Mouse (Mus musculus) fat pad, adult 2 months (tissue): Measurements from ENCODE around the gene Kif26b.

Source experiments
- DNase-seq: peaks from one replicate; pipeline ENCODE4 v3.0.0-alpha.2; 2011; ENCODE audit warnings: low read depth, low spot score; ENCODE audit errors: extremely low read depth

The Kif26b gene

GRCm38 (mm10) chr1:178590229-178591171 lies 61.6 kb downstream of the Kif26b start:
- no peak for DNase-seq

DNA sequence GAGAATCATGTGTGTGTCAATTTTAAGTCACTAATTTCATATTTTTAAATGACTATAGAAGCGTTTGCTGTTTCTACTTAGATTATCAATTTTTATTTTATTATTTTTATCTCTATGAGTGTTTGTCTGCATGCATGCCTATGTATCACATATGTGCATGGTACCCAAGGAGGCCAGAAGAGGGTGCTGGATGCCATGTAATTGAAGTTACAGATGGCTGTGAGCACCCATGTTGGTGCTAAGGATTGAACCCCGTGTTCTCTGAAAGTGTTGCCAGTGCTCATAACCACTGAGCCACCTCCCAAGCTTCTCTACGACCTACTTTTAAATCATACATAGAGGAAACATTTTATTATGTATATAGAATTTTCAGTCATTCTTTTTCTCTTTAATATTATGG lies 68.2 kb downstream of the Kif26b start:
- no peak for DNase-seq

GRCm38 (mm10) chr1:178597757-178598156 lies 68.8 kb downstream of the Kif26b start:
- DNase-seq: no peak

DNA sequence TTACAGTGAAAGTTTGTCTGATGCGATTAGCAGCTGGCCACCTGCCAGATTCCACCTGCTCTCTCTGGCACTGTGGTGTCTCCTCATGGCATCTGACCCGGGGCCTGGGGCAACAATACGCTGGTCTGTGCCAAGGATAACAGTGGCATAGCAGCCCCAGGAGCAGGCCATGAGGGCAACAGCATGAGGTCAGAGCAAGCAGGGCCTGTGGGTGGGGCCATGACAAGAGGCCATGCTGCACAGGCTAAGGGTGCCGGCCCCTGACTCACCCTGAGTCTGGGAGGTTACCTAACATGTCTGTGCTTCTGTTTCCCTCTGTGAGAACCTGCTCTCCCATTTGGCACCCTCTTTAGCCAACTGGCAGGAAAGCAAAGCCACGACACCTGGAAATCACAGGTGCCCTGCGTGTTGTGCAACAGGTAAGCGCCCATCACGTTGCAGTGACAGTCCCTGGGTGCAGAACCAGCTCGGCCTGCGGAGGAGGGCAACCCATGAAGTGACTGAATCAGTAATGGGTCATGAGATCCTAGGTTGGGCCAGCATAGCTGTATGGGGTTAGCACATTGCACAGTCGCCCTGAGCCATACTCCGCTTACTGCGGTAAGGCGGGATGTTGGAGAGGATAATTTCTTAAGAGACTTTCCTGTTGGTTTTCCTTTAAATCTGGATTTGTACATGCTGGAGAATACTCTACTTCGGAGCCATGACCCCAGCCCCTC lies 72.1 kb downstream of the Kif26b start:
- peak; percentile 89 for DNase-seq

DNA sequence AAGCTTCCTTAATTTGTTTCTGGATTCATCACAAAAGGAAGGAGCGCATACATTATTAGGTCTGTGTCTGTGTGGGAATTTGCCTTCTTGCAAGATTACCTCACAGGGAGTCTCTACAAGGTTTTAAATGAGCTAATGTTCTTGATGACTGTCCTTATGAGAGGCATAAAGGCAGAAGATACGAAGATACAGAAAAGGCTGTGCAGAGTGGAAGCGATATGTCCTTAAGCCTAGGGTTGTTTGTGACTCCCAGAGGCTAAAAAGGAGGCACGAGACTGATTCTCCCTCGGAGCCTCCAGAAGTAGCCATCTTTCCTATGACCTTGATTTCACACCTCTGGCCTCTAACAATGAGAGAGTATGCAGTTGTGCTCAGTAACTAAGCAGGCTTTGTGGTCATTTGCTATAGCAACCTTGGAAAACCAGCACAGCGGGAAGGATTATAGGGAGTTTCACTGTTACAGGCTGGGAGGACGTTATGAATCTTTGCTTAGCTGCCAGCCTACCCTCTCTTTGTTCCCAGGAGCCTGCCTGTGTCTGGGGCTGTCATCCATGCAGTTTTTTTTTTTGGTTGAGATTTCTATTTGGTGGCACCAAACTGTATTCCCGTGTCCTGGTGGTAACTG lies 80.3 kb downstream of the Kif26b start:
- no peak for DNase-seq

- no peak for DNase-seq
Observed at GRCm38 (mm10) chr1:178611512-178611911, 82.6 kb downstream of the Kif26b start.

GRCm38 (mm10) chr1:178621301-178621700 lies 92.4 kb downstream of the Kif26b start:
- no peak for DNase-seq

DNA sequence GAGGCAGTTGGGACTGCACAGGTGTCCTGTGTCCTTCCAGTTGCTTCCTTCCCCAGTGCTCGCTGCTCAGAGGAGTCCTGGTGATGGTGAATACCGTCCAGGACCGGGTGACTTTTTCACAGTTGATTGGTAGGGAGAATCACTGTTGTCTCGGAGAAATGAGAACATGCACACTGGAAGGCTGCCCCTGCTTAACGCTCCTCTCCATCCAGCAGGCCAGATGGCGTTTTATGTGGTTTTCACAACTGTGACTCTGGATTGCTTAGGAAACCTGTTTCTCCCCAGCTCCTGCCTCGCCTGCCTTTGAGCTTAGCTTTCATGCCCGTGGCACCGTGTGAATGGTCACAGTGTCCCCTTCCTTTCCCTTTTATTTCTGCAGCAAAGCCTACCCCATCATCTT lies 95.0 kb downstream of the Kif26b start:
- DNase-seq: no peak

GRCm38 (mm10) chr1:178626961-178627381 lies 98.0 kb downstream of the Kif26b start:
- no peak for DNase-seq

GRCm38 (mm10) chr1:178630042-178630441 lies 101.1 kb downstream of the Kif26b start:
- DNase-seq: no peak

GRCm38 (mm10) chr1:178631863-178632262 lies 102.9 kb downstream of the Kif26b start:
- DNase-seq: no peak

GRCm38 (mm10) chr1:178634359-178635085 lies 105.6 kb downstream of the Kif26b start:
- no peak for DNase-seq

GRCm38 (mm10) chr1:178635470-178635869 lies 106.5 kb downstream of the Kif26b start:
- no peak for DNase-seq

DNA sequence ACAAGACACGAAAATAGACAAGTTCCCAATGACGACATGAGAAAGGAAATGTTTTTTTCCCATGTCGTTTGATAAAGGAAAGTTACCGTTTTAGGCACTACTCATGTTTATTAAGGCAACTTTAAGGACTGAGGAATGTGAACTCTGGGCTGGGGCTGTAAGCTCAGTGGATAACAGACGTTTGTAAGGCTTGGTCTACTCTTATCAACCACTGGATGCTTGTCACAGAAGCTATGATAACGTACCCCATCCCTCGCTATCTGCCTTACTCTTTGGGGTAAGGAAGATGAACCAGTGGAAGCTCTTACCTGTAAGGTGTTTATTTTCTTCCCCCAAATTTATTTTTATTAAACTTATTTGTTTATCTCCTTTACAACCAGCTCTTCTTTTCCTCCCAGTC lies 108.4 kb downstream of the Kif26b start:
- DNase-seq: no peak

GRCm38 (mm10) chr1:178639951-178640350 lies 111.0 kb downstream of the Kif26b start:
- no peak for DNase-seq

DNA sequence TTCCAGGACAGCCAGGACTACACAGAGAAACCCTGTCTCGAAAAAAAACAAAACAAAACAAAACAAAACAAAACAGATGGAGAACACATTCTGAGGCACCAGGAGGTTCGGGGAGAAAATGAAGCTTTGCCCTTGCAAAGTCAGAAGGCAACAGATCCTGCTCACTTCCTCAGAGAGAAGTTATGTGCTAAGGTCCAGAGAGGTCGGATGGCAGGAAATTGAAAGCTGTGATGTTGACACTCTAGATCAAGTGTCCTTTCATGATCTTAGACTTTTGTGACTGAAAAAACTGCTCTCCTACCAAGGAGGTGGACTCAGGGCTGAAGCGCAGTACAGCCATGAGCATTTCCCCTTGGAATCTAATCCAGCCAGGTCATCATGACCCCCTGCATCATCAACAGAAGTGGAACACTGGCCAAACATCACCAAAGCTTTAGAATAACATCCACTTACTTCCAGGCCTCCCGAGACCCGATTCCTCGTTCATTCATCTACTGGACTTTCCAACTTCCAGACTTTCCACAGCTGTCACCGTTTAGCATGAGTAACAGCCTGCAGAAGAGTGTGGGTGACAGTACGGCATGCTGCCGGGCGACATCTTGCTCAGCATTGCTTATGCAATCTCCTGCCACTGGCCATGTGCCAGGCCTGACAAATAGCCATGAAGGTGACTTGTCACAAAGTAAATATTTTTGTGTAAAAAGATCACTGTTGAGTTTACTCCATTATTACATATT lies 112.0 kb downstream of the Kif26b start:
- peak; percentile 11 for DNase-seq

DNA sequence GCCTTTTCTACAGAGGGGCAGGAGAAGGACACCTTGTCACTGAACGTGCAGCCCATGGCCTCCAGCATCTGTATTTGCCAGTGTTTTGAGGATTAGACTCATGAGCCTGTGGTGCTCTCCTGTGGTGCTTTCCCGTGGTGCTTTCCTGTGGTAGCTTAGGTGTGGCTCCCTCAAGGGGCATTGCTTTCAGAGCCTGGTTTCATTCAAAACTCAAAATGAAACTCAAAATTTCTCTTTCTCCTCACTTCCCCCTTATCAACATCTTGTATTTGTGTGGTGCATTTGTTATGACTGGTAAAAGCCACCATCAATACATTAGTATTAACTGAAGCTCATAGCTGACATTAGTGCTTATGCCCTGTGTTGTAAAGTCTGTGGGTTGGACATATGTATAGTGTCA lies 112.9 kb downstream of the Kif26b start:
- no peak for DNase-seq

DNA sequence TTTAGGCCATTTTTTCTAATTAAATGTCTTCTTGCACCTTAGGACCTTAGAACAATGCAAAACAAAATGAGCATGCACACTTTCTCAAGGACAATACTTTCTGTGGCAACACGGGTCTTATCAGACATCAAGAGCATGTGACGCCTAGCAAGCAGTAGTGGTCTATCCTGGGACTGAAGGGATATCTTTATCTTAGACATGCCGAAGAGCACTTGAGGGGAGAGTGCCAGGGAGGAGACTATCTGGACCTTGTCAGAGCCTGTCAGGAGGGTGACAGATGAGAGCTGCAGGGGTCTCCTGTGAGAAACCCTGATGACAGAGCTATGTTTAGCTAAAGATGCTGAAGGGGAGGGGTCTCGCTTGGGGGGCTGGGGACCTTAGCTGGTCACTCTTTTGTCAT lies 116.0 kb downstream of the Kif26b start:
- DNase-seq: no peak

DNA sequence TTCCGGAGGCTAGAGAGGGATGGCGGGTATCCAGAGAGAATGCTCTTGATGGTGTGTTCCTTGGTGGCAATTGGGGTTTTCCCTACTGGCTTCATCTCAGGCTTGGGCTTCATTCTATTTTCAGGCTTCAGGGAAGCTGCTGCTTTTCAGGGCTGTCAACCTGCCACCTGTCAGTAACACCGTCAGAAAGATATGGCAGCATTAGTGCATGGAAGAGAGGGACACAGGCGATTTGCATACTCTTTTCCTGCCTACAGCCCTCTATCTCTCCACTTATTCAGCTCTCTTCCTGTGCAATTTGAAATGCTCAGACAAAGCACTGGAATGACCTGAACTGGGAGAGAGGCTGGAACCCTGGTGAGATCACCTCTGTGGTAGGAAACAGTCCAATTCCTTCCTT lies 117.7 kb downstream of the Kif26b start:
- no peak for DNase-seq

- peak; percentile 16 for DNase-seq
Observed at GRCm38 (mm10) chr1:178655525-178655924, 126.6 kb downstream of the Kif26b start.
